Mouse (Mus musculus) kidney, adult 8-10 months (tissue): Measurements from ENCODE around the gene Gm10318.
A peak's percentile ranks its signal among the peaks of the same experiment; 100 is the strongest.

Source experiments
- DNase-seq, 2 experiments: peaks; one replicate each; pipeline ENCODE4 v3.0.0; 2022

Gm10318 gene

GRCm38 (mm10) chr10:77852559-77852958, at the start of gene Gm10318:
Gene Gm10318 (plus strand): TSS chr10:77852859.
- DNase-seq = no peak

GRCm38 (mm10) chr10:77804095-77804494, 48.6 kb upstream of the Gm10318 start:
- no peak for DNase-seq

- no peak for DNase-seq
These were observed 40.9 kb upstream of the Gm10318 start, which contains the start of gene Gm9507 for GRCm38 (mm10) chr10:77811743-77812142. Gene Gm9507 (minus strand): TSS chr10:77811843.

- DNase-seq = no peak
These were observed 38.3 kb upstream of the Gm10318 start, which contains the start of gene Gm2696 for GRCm38 (mm10) chr10:77814382-77814781. Gene Gm2696 (plus strand): TSS chr10:77814682.

- peak in 1 of 2 experiments; percentile 10 for DNase-seq
These were observed 37.1 kb upstream of the Gm10318 start for GRCm38 (mm10) chr10:77815514-77815913.

GRCm38 (mm10) chr10:77818523-77818922, 34.1 kb upstream of the Gm10318 start:
- no peak for DNase-seq

GRCm38 (mm10) chr10:77819203-77819602, 33.5 kb upstream of the Gm10318 start:
- no peak for DNase-seq

- no peak for DNase-seq
These were observed 25.7 kb upstream of the Gm10318 start, which contains the start of gene Krtap10-4 for GRCm38 (mm10) chr10:77826951-77827350. Gene Krtap10-4 (minus strand): TSS chr10:77827095.

GRCm38 (mm10) chr10:77835647-77836046, 17.0 kb upstream of the Gm10318 start, which contains the start of gene Krtap10-10:
Gene Krtap10-10 (plus strand): TSS chr10:77835947.
- no peak for DNase-seq

GRCm38 (mm10) chr10:77839006-77839405, 13.7 kb upstream of the Gm10318 start:
- no peak for DNase-seq

GRCm38 (mm10) chr10:77846503-77846902, 6.2 kb upstream of the Gm10318 start, which contains the start of gene Gm36176:
Gene Gm36176 (plus strand): TSS chr10:77846803.
- no peak for DNase-seq

- DNase-seq = no peak
These were observed 5.7 kb upstream of the Gm10318 start for GRCm38 (mm10) chr10:77846961-77847360.

- no peak for DNase-seq
These were observed 5.1 kb upstream of the Gm10318 start for GRCm38 (mm10) chr10:77847538-77847937.

- no peak for DNase-seq
These were observed 9.0 kb downstream of the Gm10318 start, which contains the start of gene Gm3285 for GRCm38 (mm10) chr10:77861675-77862074. Gene Gm3285 (plus strand): TSS chr10:77861975.

GRCm38 (mm10) chr10:77864067-77864761, 11.6 kb downstream of the Gm10318 start:
- peak; percentile 81 to 82 for DNase-seq

- no peak for DNase-seq
These were observed 12.1 kb downstream of the Gm10318 start for GRCm38 (mm10) chr10:77864762-77865143.

GRCm38 (mm10) chr10:77867546-77867945, 14.9 kb downstream of the Gm10318 start:
- DNase-seq = no peak

GRCm38 (mm10) chr10:77869651-77870050, 17.0 kb downstream of the Gm10318 start:
- no peak for DNase-seq

GRCm38 (mm10) chr10:77878985-77879384, 26.3 kb downstream of the Gm10318 start:
- peak in 1 of 2 experiments; percentile 42 for DNase-seq

GRCm38 (mm10) chr10:77880305-77880704, 27.6 kb downstream of the Gm10318 start:
- no peak for DNase-seq

GRCm38 (mm10) chr10:77882553-77882952, 29.9 kb downstream of the Gm10318 start:
- DNase-seq = no peak

GRCm38 (mm10) chr10:77886007-77886747, 33.5 kb downstream of the Gm10318 start:
- no peak for DNase-seq

GRCm38 (mm10) chr10:77890987-77891565, 38.4 kb downstream of the Gm10318 start:
- DNase-seq = no peak
